Comparison of ENCODE assay signal across 10 mouse cellular contexts in the genomic region with DNA sequence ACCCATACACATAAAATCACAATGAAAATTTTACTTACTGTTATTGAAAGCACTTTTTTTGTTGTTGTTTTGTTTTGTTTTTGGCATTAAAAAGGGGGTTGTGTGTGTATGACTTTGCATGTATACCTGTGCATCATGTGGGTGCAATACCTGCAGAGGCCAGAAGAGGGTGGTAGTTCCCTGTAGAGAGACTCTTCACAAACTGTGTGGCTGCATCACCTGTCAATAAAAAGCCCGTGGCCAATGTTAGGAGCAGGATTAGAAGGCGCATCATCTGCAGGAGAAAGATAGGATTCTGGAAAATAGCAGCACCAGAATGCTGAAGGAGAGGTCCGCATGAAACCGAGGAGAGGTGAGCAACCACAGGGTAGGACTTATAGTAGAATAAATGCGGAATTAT. TPM values are rescaled to one million over a fixed set of nuclear protein-coding genes. Genes with fewer than 3 reads are reported as not detected.
DNase-seq lines count a peak whose midpoint lies in the region; ATAC-seq and TF ChIP-seq lines count a peak whose summit lies in the region.
"Had no signal": no experiment of that assay in that cellular context is flagged by ENCODE, and none has a peak within 500 bp of the region (broad histone marks: within the 10 kb centered on the region; RNA-seq: fewer than 3 reads in every experiment).

No protein-coding gene starts in this region.

- no peak for ATAC-seq in heart, embryonic 11.5 days (replicated peaks; ENCODE audit: insufficient number of reproducible peaks, low FRiP score, low TSS enrichment)

- H3K36me3 ChIP-seq in heart, embryonic 10.5 days: no peaks in the 10 kb centered on the region
- H3K36me3 ChIP-seq in heart, embryonic 11.5 days (ENCODE audit: control insufficient read depth, insufficient read depth, low read length): no peaks in the 10 kb centered on the region
- no peaks in the 10 kb centered on the region for H3K36me3 ChIP-seq in thymus, adult 2 months (ENCODE audit: control insufficient read depth, insufficient read depth, low read length)

- no peak overlapping the region for H3K4me3 ChIP-seq in heart, embryonic 10.5 days
- no peak overlapping the region for H3K4me3 ChIP-seq in heart, embryonic 11.5 days (ENCODE audit: low read depth, low read length)
- no peak overlapping the region for H3K4me3 ChIP-seq in thymus, adult 2 months (ENCODE audit: control insufficient read depth, insufficient read depth, low read length)
- H3K4me3 ChIP-seq: hindbrain, embryonic 15.5 days; myocyte had no signal

- TF ChIP-seq POLR2A in thymus, adult 2 months (IDR thresholded peaks at IDR 0.05; ENCODE audit: control insufficient read depth, extremely low read depth, insufficient read depth, low read length, poor library complexity): no peak

- no peaks in the 10 kb centered on the region for H3K4me1 ChIP-seq in heart, embryonic 10.5 days
- H3K4me1 ChIP-seq in heart, embryonic 11.5 days (ENCODE audit: control insufficient read depth, insufficient read depth, low read length): no peaks in the 10 kb centered on the region
- H3K4me1 ChIP-seq in thymus, adult 2 months (replicated peaks; ENCODE audit: control insufficient read depth, insufficient read depth, low read length): peaks cover 3% of the 10 kb centered on the region
- H3K4me1 ChIP-seq: hindbrain, embryonic 15.5 days had no signal

- H3K4me2 ChIP-seq in heart, embryonic 11.5 days: no peak overlapping the region
- H3K4me2 ChIP-seq: hindbrain, embryonic 15.5 days had no signal

- DNase-seq in heart, embryonic 10.5 days (ENCODE audit: low spot score): peak; percentile 81
- peak; percentile 42 for DNase-seq in thymus, adult 2 months
- no peak for DNase-seq in thymus, adult 18-20 months
- peak; percentile 51 for DNase-seq in lung, postnatal 10 days
- no peak for DNase-seq in adrenal gland, postnatal 25 days
- no peak for DNase-seq in adipocyte (ENCODE audit: low spot score)
- no peak for DNase-seq in right cerebral cortex, adult 18-20 months

- H3K27me3 ChIP-seq in heart, embryonic 10.5 days (ENCODE audit: insufficient read depth, poor library complexity, severe bottlenecking): no peaks in the 10 kb centered on the region
- H3K27me3 ChIP-seq in heart, embryonic 11.5 days (ENCODE audit: control insufficient read depth, insufficient read depth, low read length): no peaks in the 10 kb centered on the region
- H3K27me3 ChIP-seq in thymus, adult 2 months (ENCODE audit: control insufficient read depth, insufficient read depth, low read length): no peaks in the 10 kb centered on the region
- H3K27me3 ChIP-seq: hindbrain, embryonic 15.5 days had no signal

- H3K27ac ChIP-seq in heart, embryonic 10.5 days: no peak overlapping the region
- H3K27ac ChIP-seq in heart, embryonic 11.5 days (ENCODE audit: low read depth, low read length): no peak overlapping the region
- no peak overlapping the region for H3K27ac ChIP-seq in thymus, adult 2 months (ENCODE audit: control insufficient read depth, insufficient read depth, low read length)
- H3K27ac ChIP-seq: hindbrain, embryonic 15.5 days had no signal

- H3K9me3 ChIP-seq in heart, embryonic 10.5 days: 0 out of 2 replicates have a peak, but pooled peaks cover 4% of the 10 kb centered on the region
- H3K9me3 ChIP-seq in heart, embryonic 11.5 days (replicated peaks; ENCODE audit: control insufficient read depth, low read length): peaks cover 11% of the 10 kb centered on the region

- no peak for TF ChIP-seq CTCF in thymus, adult 2 months (IDR thresholded peaks at IDR 0.05; ENCODE audit: borderline replicate concordance, control insufficient read depth, extremely low read depth, insufficient read depth, low read length, poor library complexity)

- WGBS in heart, embryonic 10.5 days: 89% methylated on average over 5 of the region's 5 CpGs
- WGBS in heart, embryonic 11.5 days (ENCODE audit: insufficient replicate concordance): 87% methylated on average over 5 of the region's 5 CpGs
- WGBS in thymus, adult 2 months: 92% methylated on average over 5 of the region's 5 CpGs

- no peak overlapping the region for H3K9ac ChIP-seq in heart, embryonic 11.5 days (ENCODE audit: low read depth, low read length)
- H3K9ac ChIP-seq: hindbrain, embryonic 15.5 days had no signal

RNA-seq across cellular contexts. Expression of a gene that starts 44.9 kb away (rescaled TPM):
- 0.57 and 2.6 TPM in 2 replicates for polyA plus RNA-seq in heart, embryonic 10.5 days (2016; fragmentation: Nextera tagmentation; extraction: Ambion mirVana)
- 2.5 TPM in 1 of 2 replicates, not detected in the other for polyA plus RNA-seq in heart, embryonic 11.5 days (2014; fragmentation: Nextera tagmentation; extraction: Ambion mirVana)
- not detected in 2 replicates for polyA plus RNA-seq in thymus, adult 2 months (2012; rRNA removed)
- total RNA-seq in adrenal gland, postnatal 25 days (2021): 6.7 and 7.4 TPM in 2 replicates

Comparison
In these comparisons a context has a peak if more than half of its experiments do, and no peak if none do; other contexts are left out.
1. DNase-seq: peak in heart, embryonic 10.5 days (single experiment), thymus, adult 2 months (single experiment) and lung, postnatal 10 days (single experiment); none in thymus, adult 18-20 months (0 of 2), adrenal gland, postnatal 25 days (single experiment), adipocyte (single experiment) and right cerebral cortex, adult 18-20 months (single experiment).